Mouse (Mus musculus): Measurements from ENCODE around the gene Kdm3a. TPM values are rescaled to one million over a fixed set of nuclear protein-coding genes. Genes with fewer than 3 reads are reported as not detected.
A peak's percentile ranks its signal among the peaks of the same experiment; 100 is the strongest.

Gene Kdm3a
- total RNA-seq, 2 experiments from 2014 or later = 37.8 to 44.2 TPM

GRCm38 (mm10) chr6:71590154-71590553 is 42.6 kb downstream of the Kdm3a start:
- DNase-seq (ENCODE audit: low spot score in 2 of 2) = no peak
- intact Hi-C loops (cut with DNase I) = no loop called here

DNA sequence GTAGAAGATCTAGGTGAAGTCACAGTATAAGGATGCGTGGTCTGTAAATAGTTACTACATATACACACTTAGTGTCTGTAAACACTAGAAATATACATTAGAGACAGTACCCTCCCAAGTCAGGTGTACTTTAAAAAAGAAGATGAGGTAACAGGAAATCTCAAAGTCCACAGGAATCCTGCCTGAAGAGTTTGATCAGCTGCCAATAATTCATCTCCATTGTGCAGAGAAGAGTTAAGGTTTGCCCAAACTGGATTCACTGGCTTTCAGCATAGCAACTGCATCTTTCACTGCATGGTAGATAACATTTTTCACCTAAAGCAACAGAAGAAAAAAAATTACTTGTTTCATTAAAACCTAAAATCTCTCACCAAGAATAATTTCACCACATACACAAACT is 43.4 kb downstream of the Kdm3a start:
- intact Hi-C loops (cut with DNase I) = no loop called here
- no peak for DNase-seq (ENCODE audit: low spot score in 2 of 2)

DNA sequence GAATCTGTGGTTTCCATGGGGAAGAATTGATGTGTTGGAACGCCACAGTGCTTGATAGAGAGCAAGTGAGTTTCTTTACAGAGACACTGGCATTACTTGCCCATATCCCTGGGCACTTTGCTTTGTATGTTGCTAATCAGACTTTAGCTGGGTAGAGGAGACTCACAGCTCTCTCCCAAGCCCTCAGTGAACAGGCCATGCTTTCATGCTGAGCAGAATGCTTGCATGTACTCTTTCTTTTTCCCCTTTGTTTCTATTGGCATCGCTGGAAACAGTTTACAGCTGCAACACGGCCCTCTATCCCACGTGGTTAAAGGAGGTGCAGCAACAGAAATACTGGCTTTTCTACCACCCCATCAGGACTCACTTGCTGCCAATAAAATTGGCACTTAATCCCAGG is 49.6 kb downstream of the Kdm3a start:
- intact Hi-C loops (cut with DNase I) = no loop called here
- DNase-seq (ENCODE audit: low spot score in 2 of 2) = no peak

DNA sequence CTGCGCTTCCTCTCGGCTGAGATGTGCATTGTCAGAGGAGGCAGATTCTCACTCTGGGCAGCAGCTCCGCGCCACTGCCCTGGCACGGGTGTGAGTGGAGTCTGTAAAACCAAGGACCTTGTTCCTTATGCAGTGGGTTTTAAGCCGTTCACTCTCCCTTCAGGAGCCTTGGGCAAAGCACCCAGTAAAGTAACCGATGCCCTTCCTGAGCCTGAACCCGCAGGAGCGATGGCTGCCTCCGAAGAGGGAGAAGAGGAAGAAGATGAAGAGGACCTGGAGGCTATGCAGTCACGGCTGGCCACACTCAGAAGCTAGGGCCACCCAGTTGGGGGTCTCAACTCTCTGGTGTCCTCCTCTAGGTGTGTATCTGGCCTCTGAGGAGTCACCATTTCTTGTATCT is 53.3 kb downstream of the Kdm3a start:
- no peak for DNase-seq (ENCODE audit: low spot score in 2 of 2)
- intact Hi-C loops (cut with DNase I) = no loop called here

DNA sequence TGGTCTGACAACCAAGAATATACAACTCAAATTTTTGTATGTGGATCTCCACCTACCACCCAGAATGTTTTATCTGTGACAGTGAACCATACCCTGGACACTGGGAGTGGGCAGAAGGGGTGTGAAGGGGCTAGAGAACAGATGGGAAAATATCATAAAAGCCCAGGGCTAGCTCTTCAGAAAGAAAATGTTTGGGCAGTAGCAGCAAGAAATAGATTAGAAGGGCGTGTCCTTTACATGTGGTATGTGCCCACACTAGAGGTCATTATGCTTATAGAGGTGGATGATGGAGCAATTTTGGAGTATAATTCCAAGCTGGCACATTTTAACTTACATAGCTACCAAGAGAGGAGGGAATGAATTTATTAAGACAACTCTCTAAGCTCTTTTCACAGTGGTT is 57.4 kb downstream of the Kdm3a start:
- intact Hi-C loops (cut with DNase I) = no loop called here
- no peak for DNase-seq (ENCODE audit: low spot score in 2 of 2)

DNA sequence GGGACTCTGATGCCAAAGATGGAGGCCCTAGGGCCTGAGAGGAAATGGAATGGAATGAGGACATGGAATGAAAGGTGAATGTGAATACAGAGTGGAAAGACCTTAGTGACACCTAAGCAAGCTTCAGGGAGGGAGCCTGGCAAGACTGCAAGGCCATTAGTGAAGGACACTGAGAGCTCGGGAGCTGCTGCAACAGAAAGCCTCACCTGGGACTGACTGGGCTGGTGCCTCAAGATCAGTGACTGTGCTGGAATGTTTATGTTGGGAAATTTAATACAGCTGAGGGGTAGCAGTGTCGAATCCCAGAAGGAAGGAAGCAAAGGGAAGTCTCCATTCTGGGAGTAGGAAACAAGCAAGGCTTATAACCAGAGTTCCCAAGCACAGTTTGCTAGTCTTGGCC is 63.8 kb downstream of the Kdm3a start:
- intact Hi-C loops (cut with DNase I) = no loop called here
- no peak for DNase-seq (ENCODE audit: low spot score in 2 of 2)

DNA sequence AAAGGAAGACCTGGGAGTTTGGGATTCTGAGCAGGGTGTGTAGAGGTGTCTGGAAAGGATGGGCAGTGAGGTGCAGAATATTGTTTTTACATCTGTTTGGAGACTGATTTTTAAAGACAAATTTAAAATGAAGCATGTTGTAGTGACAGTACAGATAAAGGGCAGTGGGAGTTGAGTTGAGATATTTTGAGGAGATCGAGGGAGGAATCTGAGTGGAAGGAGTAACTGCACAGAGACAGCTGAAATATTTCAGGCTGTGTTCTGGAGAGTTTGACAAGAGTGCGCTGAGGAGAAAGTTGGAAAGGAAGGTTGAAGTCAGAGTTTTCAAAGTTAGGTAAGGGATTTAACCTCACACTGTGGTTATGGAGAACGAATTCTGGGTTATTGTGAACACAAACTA is 64.2 kb downstream of the Kdm3a start:
- peak in 1 of 2 experiments; percentile 64 for DNase-seq (ENCODE audit: low spot score in 2 of 2)
- intact Hi-C loops (cut with DNase I) = no loop called here

- DNase-seq (ENCODE audit: low spot score in 2 of 2) = no peak
- intact Hi-C loops (cut with DNase I) = no loop called here
Observed at GRCm38 (mm10) chr6:71556826-71557225, 76.0 kb downstream of the Kdm3a start.

GRCm38 (mm10) chr6:71555507-71555951 is 77.3 kb downstream of the Kdm3a start:
- intact Hi-C loops (cut with DNase I) = no loop called here
- DNase-seq (ENCODE audit: low spot score in 2 of 2) = no peak

DNA sequence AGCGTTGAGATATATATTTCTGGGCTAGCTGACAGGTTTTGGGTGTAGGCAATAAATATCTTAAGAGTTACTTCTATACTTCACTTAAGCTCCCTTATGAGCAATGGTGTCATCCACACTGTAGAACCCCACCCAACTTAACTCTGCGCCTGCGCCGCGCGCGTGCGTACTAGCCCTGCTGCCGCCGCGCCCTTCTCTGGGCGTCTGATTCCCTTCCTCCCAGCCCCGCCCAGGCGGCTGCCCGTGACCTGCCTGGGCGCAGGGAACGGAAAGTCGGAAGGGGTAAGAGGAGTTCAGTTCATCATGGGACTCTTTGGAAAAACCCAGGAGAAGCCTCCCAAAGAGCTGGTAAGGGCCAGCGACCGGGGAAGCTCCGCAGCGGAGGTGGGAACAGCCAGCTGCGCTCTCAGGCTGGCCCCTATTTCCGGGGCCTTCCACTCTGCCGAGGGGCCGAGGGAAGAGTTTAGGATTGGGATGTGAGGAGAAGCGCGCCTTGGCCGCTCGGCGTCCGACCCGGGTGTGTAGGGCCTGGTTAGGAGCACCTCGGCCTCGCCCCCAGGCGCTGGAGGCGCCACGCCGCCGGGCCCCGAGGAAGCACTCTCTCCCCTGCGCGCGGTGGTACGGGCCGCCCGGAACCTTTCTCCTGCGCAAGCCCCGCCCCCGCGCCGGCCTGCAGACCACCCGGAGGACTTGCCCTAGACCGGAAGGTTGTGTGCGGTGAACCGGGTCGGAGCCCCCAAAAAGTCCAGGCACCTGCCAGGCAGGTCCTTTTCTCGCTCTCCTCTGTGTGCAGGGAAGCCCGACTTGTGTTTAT is 88.9 kb downstream of the Kdm3a start, which contains the start of gene Chmp3:
TSS of gene Chmp3 (plus strand) at position 112 of the 814 bp plus-strand sequence.
- DNase-seq (ENCODE audit: low spot score in 2 of 2) = peak; percentile 95 to 97
- intact Hi-C loops (cut with DNase I) = loop anchor here (5.0 kb wide), 1 partner anchor 107 kb away; no protein-coding TSS in a partner anchor

Other genes with a start within 250 kb of the Kdm3a start
- 100 to 1,000 TPM in 1 of 2 experiments, 10 to 100 TPM in 1; 96.3 to 108 TPM for gene Rmnd5a, start 192.4 kb downstream of the Kdm3a start, total RNA-seq (2021)
- 10 to 100 TPM; 49.8 to 54.0 TPM for gene Rnf103, start 139.1 kb downstream of the Kdm3a start, total RNA-seq (2021)
- gene Chmp3, start 89.2 kb downstream of the Kdm3a start, total RNA-seq (2021) = 100 to 1,000 TPM in 1 of 2 experiments, 10 to 100 TPM in 1; 93.8 to 103 TPM
- 10 to 100 TPM; 96.9 to 98.7 TPM for gene Reep1, start 74.6 kb upstream of the Kdm3a start, total RNA-seq (2021)
- gene Mrpl35, start 194.0 kb upstream of the Kdm3a start, total RNA-seq (2021) = 10 to 100 TPM; 29.6 to 30.4 TPM
- gene Immt, start 198.3 kb upstream of the Kdm3a start, total RNA-seq (2021) = 100 to 1,000 TPM; 140 to 141 TPM

All from left cerebral cortex, postnatal 25 days (tissue).